Mouse (Mus musculus): Measurements from ENCODE around the gene Slc30a6. TPM values are rescaled to one million over a fixed set of nuclear protein-coding genes. Genes with fewer than 3 reads are reported as not detected.
A peak's percentile ranks its signal among the peaks of the same experiment; 100 is the strongest.

The Slc30a6 gene
- 43.3 TPM in 2 replicates for polyA plus RNA-seq (2015; fragmentation: Nextera tagmentation; extraction: Ambion mirVana)

DNA sequence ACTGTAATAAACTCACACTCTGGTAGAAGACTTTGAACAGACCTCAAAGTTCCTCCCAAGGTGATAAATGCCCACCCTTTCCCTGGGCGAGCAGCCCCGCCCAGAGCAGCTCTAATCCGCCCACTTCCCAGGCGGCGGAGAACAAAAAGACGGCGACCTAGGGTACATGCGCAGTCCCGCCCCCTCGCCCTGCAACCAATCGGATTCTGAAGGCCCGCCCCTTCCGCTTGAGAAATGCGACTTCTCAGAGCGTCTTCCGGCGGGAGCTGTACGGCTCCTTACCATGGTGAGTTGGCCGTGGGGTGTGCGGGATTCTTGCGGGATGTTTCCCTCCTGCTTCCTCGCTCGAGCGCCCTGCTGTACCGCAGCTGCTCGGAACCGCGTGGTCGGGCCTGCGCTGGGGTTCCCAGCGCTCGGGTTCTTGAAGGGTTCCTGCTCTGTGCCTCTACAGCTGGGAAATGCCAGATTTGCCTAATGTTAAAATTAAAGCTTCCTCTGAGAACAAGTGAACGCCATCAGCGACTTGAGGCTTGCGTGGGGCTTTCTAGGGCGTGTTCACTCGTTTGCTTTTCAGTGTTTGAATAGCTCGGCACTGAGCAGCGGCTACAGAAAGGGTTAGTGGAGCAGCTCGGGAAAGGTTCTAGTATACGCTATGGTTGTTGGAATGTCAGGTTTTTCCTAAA is at the start of gene Slc30a6:
TSS of gene Slc30a6 (plus strand) at position 226 of the 683 bp plus-strand sequence.
- Histone ChIP-seq H3K9me3 (no peaks in the 10 kb centered on the region), H3K36me3 (peaks cover 3% of the 10 kb centered on the region; the same call in 1 of the 2 replicates), H3K4me2 (replicated peaks) (peak within 1 kb of the TSS; percentile 68), H3K27ac (peak within 1 kb of the TSS; percentile 88), H3K27me3 (no peaks in the 10 kb centered on the region), H3K4me3 (peak within 1 kb of the TSS; percentile 93), H3K4me1 (peaks cover 7% of the 10 kb centered on the region), H3K9ac (peak within 1 kb of the TSS; percentile 90)
- peak; percentile 99 for ATAC-seq (ENCODE audit: low FRiP score, low read depth)
- under 1% methylated on average over 41 of the region's 41 CpGs for WGBS

DNA sequence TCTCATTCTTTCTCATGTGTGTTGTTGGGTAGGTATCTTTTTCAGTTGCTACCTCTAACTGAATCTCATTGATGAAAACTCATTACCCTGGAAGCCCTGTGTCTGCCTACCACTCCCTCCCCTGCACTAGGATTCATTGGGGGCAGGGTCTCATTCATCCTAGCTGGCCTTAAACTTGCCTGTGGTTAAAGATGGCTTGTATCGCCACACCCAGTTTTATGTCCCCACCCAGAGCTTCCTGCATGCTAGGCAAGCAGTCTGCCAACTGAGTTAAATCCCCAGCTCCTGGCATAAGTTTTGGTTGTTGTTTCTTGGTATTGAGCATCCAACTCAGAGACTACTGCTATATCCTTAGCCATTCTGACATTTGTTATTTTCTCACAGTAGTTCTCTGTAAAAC is 31.8 kb upstream of the Slc30a6 start:
- Histone ChIP-seq H3K36me3 (peaks cover 60% of the 10 kb centered on the region), H3K4me1 (no peaks in the 10 kb centered on the region)
- WGBS: 90% methylated on average over 1 of the region's 1 CpGs

DNA sequence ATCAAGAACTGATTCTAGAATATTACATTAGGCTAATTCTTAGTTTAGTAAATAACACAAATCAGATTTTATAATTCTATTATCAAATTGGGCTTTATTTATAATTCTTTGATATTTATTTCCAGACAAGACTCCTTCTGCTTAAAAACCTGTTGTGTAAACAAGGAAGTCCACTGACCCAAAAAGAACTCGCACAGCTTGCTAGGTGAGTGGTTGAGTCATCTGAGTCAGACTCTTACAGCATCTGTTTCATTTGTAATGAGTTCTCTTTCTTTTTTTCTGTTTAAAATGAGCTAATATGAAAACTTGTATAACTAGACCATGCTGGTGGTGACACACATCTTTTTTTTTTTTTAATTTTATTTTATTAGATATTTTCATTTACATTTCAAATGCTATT is 18.5 kb upstream of the Slc30a6 start:
- Histone ChIP-seq H3K27ac (no peak overlapping the region), H3K4me2 (replicated peaks) (no peak overlapping the region), H3K27me3 (no peaks in the 10 kb centered on the region), H3K4me1 (no peaks in the 10 kb centered on the region), H3K9ac (no peak overlapping the region), H3K36me3 (peaks cover 77% of the 10 kb centered on the region), H3K4me3 (no peak overlapping the region), H3K9me3 (no peaks in the 10 kb centered on the region)
- WGBS: 96% methylated on average over 1 of the region's 1 CpGs
- no peak for ATAC-seq (ENCODE audit: low FRiP score, low read depth)

More for the DNA sequence above, 31.8 kb upstream of the Slc30a6 start:
- no peak for ATAC-seq (ENCODE audit: low FRiP score, low read depth)
- no peaks in the 10 kb centered on the region for H3K9me3 ChIP-seq
- H3K27me3 ChIP-seq: no peaks in the 10 kb centered on the region
- no peak overlapping the region for H3K27ac ChIP-seq
- no peak overlapping the region for H3K4me3 ChIP-seq
- no peak overlapping the region for H3K9ac ChIP-seq
- no peak overlapping the region for H3K4me2 ChIP-seq (replicated peaks)

DNA sequence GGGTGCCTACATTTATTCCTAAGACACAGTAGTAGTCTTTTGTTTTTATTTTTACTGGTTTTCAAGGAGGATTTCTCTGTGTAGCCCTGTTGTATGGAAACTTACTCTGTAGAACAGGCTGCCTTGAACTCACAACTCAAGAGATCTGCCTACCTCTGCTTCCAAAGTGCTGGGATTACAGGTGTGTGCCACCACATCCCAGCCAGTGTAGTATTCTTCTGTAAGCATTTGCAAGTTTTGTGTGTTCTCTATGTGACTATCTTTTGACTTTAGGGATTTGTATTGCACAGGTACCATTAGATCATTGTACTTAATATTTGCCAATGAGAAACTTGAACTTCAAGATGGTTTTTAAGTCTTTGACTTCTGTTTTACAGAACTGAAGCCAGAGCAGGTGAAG is 8.8 kb upstream of the Slc30a6 start:
- Histone ChIP-seq H3K9ac (no peak overlapping the region), H3K36me3 (peaks cover 70% of the 10 kb centered on the region), H3K4me3 (no peak overlapping the region), H3K27ac (no peak overlapping the region), H3K4me1 (no peaks in the 10 kb centered on the region), H3K9me3 (no peaks in the 10 kb centered on the region), H3K4me2 (replicated peaks) (no peak overlapping the region), H3K27me3 (no peaks in the 10 kb centered on the region)
- ATAC-seq (ENCODE audit: low FRiP score, low read depth): no peak

DNA sequence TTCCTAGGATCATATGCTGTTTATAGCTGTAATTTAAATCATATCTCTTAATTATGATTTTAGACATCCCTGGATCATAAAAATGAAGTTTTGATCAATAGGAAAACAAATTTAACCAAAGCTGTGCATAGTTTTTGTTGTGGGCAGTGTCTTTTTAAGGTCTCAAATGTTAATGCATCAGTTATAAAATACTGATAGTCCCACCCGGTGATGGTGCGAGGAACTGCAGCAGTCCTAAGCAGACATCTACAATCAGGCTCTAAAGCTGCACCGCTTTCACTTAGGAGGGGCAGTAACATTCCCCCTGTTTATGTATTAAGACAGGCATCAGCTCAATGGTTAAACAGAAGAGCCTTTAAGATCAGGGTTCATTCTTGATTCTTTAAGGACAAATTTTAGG is 5.6 kb upstream of the Slc30a6 start:
- no peak for ATAC-seq (ENCODE audit: low FRiP score, low read depth)
- H3K27ac ChIP-seq: no peak overlapping the region
- WGBS: 82% methylated on average over 3 of the region's 3 CpGs
- no peak overlapping the region for H3K4me2 ChIP-seq (replicated peaks)
- no peaks in the 10 kb centered on the region for H3K4me1 ChIP-seq
- H3K27me3 ChIP-seq: no peaks in the 10 kb centered on the region
- H3K9ac ChIP-seq: no peak overlapping the region
- no peak overlapping the region for H3K4me3 ChIP-seq
- peaks cover 39% of the 10 kb centered on the region for H3K36me3 ChIP-seq
- H3K9me3 ChIP-seq: no peaks in the 10 kb centered on the region

DNA sequence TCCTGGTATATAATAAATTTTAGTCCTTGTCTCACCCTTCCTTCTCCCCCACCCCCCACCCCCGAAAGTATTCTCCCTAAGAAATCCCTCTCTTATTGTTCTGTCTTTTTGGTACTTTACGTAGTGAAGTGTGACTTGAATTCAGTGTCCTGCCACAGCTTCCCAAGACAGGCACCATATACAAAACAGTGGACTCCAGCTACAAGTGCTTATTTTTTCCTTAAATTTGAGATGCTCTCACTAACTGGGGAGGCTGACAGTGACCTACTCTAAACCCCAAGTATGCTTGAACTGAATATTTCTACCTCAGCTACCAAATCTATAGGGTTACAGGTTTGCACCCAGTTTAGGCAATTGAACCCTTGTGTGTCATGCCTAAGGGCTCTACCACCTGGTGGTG is 1.0 kb upstream of the Slc30a6 start:
- no peak for ATAC-seq (ENCODE audit: low FRiP score, low read depth)
- peak overlapping the region; percentile 93; the same call in 1 of the 2 replicates for H3K4me3 ChIP-seq
- 80% methylated on average over 2 of the region's 2 CpGs for WGBS
- peak overlapping the region; percentile 68; the same call in 1 of the 2 replicates for H3K4me2 ChIP-seq (replicated peaks)
- no peak overlapping the region for H3K27ac ChIP-seq
- H3K4me1 ChIP-seq: peaks cover 7% of the 10 kb centered on the region
- no peaks in the 10 kb centered on the region for H3K27me3 ChIP-seq
- H3K9ac ChIP-seq: no peak overlapping the region
- H3K9me3 ChIP-seq: no peaks in the 10 kb centered on the region
- peaks cover 3% of the 10 kb centered on the region; the same call in 1 of the 2 replicates for H3K36me3 ChIP-seq

DNA sequence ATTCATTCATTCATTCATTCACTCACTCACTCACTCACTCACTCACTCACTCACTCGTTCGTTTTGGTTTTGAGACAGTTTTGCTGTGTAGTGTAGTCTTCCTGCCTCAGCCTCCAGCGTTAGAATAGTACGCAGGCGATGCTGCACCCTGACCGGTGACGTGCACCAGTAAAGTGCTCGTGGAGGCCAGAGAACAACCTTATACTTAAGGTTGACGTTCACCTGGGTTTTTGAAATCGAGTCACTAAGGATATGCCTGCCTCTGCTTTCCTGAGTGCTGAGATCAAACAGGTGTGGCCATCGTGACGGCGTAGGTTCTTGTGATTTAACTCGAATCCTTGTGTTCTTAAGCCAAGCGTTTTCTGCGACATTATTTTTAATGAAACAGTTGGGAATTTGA is 553 bp upstream of the Slc30a6 start:
- H3K4me1 ChIP-seq: peaks cover 7% of the 10 kb centered on the region
- H3K27me3 ChIP-seq: no peaks in the 10 kb centered on the region
- peak overlapping the region; percentile 68 for H3K4me2 ChIP-seq (replicated peaks)
- peak; percentile 10; the same call in 1 of the 2 replicates for ATAC-seq (ENCODE audit: low FRiP score, low read depth)
- peak overlapping the region; percentile 62 for H3K9ac ChIP-seq
- WGBS: 25% methylated on average over 16 of the region's 16 CpGs
- no peaks in the 10 kb centered on the region for H3K9me3 ChIP-seq
- H3K4me3 ChIP-seq: peak overlapping the region; percentile 93
- peaks cover 3% of the 10 kb centered on the region; the same call in 1 of the 2 replicates for H3K36me3 ChIP-seq
- peak overlapping the region; percentile 6; the same call in 1 of the 2 replicates for H3K27ac ChIP-seq

DNA sequence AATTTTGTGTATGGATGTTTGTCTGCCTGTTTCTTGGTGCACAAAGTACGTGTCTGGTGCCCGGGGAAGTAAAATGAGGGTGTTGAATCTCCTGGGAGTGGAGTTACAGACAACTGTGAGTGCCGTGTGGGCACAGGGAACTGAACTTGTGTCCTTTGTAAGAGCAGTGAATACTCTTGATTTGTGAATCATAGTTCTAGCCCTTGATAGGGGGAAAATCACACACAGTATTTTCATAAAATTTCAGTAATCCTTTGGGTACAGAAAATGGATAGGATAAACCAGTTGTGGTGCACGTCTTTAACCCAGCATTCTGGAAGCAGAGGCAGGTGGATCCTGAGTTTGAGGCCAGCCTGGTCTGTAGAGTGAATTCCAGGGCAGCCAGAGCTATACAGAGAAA is 1.4 kb downstream of the Slc30a6 start:
- WGBS: 85% methylated on average over 4 of the region's 4 CpGs
- no peaks in the 10 kb centered on the region for H3K27me3 ChIP-seq
- H3K4me3 ChIP-seq: peak overlapping the region; percentile 93
- H3K36me3 ChIP-seq: peaks cover under 1% of the 10 kb centered on the region; the same call in 1 of the 2 replicates
- ATAC-seq (ENCODE audit: low FRiP score, low read depth): no peak
- H3K4me2 ChIP-seq (replicated peaks): peak overlapping the region; percentile 68
- H3K9ac ChIP-seq: 0 out of 2 replicates have a peak overlapping the region, but pooled peaks have one; percentile 90
- no peak overlapping the region for H3K27ac ChIP-seq
- peaks cover 7% of the 10 kb centered on the region for H3K4me1 ChIP-seq
- H3K9me3 ChIP-seq: no peaks in the 10 kb centered on the region

DNA sequence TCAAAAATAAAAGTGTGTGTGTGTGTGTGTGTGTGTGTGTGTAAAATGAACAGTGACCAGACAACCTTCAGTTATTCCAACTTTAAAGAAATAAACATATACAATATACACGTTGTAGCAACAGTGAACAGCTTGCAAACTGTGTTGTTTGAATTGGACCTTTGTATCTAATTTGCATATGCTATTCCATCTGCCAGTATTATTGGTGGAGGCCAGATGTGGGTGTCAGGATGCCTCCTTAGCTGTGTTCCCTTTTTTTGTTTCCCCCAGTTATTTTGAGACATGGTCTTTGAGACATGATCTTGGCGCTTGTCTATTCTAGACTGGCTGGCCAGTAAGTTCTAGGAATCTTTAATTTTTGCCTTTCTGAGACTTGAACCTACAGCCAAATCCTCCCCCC is 1.8 kb downstream of the Slc30a6 start:
- WGBS: 88% methylated on average over 2 of the region's 2 CpGs
- Histone ChIP-seq H3K27me3 (no peaks in the 10 kb centered on the region), H3K9ac (no peak overlapping the region), H3K4me1 (peaks cover 7% of the 10 kb centered on the region), H3K36me3 (peaks cover 4% of the 10 kb centered on the region), H3K9me3 (no peaks in the 10 kb centered on the region), H3K4me2 (replicated peaks) (no peak overlapping the region), H3K4me3 (no peak overlapping the region), H3K27ac (no peak overlapping the region)
- ATAC-seq (ENCODE audit: low FRiP score, low read depth): no peak

DNA sequence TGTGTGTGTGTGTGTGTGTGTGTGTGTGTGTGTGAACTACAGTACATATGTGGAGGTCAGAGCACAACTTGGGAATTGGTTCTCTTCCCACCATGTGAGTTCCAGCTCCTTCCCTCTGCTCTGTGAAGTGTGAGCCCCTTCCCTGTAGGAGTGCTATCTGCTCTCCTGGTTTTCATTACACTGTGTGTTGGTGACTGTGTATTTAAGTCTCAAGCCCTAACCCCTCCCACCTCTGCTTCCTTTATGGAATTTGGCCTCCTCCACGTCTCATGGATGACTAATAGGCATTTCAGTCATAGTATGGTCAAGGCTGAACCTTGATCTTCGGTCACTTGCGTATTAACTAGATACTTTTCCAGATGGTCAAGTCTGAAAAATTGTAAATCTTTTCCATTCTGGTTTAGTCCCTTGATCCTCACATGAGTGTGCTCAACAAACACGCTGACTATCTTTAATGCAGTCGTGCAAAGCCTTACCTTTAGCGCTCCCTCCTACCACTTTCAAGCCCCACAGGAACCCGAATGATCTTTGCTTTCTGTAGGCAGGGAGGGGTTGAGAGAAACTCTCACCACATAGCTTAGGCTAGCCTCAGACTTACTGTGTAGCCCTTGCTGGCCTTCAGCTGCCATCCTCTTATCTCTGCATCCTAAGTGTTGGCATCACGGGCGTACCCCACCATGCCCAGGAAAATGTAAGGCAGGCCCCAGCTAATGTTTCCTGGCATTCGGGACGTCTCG is 7.2 kb downstream of the Slc30a6 start:
- Histone ChIP-seq H3K9ac (no peak overlapping the region), H3K9me3 (no peaks in the 10 kb centered on the region), H3K27me3 (no peaks in the 10 kb centered on the region), H3K4me3 (no peak overlapping the region), H3K4me2 (replicated peaks) (no peak overlapping the region), H3K27ac (no peak overlapping the region), H3K4me1 (no peaks in the 10 kb centered on the region), H3K36me3 (peaks cover 54% of the 10 kb centered on the region)
- WGBS: 90% methylated on average over 12 of the region's 12 CpGs
- no peak for ATAC-seq (ENCODE audit: low FRiP score, low read depth)

DNA sequence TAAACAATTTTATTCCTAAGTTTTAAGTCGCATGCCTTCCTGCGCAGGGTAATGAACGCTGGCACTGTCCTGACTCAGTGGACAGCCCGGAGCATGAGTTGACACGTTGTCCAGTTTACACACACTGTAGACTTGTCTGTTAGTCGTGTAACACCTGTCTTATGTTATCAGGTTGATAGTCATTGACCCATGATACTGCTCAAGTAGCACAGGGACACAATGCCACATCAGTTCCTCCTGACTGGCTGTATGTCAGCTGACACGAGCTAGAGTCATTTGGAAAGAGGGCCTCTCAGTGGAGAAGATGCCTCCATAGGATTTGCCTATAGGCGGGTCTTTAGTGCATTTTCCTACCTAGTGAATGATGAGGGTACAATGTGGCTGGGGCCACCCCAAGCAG is 11.1 kb downstream of the Slc30a6 start:
- Histone ChIP-seq H3K9ac (no peak overlapping the region), H3K36me3 (peaks cover 74% of the 10 kb centered on the region), H3K4me1 (no peaks in the 10 kb centered on the region), H3K9me3 (no peaks in the 10 kb centered on the region), H3K4me3 (no peak overlapping the region), H3K27me3 (no peaks in the 10 kb centered on the region), H3K4me2 (replicated peaks) (no peak overlapping the region), H3K27ac (no peak overlapping the region)
- whole genome bisulfite sequencing: 89% methylated on average over 8 of the region's 8 CpGs
- ATAC-seq (ENCODE audit: low FRiP score, low read depth): no peak

DNA sequence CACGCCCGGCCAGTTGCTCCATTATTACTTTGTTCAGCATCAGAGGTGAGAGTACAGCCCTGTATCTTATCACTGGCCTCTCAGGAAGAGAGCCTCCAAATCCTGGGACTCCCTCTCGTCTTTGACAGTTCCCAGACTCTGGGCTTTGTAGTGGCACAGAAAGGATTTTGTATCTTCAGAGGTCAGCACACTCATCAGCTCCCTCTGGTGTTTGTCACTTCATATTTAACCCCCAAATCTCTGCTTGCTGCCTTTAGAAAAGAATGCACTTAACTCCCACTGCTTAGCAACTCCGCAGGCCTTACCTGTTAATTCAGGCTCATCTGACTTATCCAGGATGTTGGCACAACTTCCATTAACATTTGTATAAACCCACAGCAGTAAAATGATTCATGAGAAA is 14.3 kb downstream of the Slc30a6 start:
- H3K4me2 ChIP-seq (replicated peaks): no peak overlapping the region
- no peaks in the 10 kb centered on the region for H3K4me1 ChIP-seq
- ATAC-seq (ENCODE audit: low FRiP score, low read depth): no peak
- peaks cover 76% of the 10 kb centered on the region for H3K36me3 ChIP-seq
- no peak overlapping the region for H3K4me3 ChIP-seq
- no peak overlapping the region for H3K27ac ChIP-seq
- H3K9me3 ChIP-seq: no peaks in the 10 kb centered on the region
- WGBS: 60% methylated on average over 4 of the region's 4 CpGs
- H3K9ac ChIP-seq: no peak overlapping the region
- no peaks in the 10 kb centered on the region for H3K27me3 ChIP-seq

Data from limb, embryonic 13.5 days (tissue).